Mouse (Mus musculus) liver, embryonic 18 days (tissue): ENCODE results near the gene Dlgap3. TPM values are rescaled to one million over a fixed set of nuclear protein-coding genes. Genes with fewer than 3 reads are reported as not detected.

Source experiments
- polyA plus RNA-seq: library from polyadenylated mRNA; depleted of rRNA; stranded (reverse); fragments of >200 nt; gene quantifications from 2 replicates; pipeline ENCODE4 v1.2.3, GENCODE M21; 2012; rRNA removed

Dlgap3 gene
- polyA plus RNA-seq, result 0.12 and 0.20 TPM in 2 replicates

GRCm38 (mm10) chr4:127168914-127169345 is at the start of gene Dlgap3:
Dlgap3 (plus strand) TSS chr4:127169204.

DNA sequence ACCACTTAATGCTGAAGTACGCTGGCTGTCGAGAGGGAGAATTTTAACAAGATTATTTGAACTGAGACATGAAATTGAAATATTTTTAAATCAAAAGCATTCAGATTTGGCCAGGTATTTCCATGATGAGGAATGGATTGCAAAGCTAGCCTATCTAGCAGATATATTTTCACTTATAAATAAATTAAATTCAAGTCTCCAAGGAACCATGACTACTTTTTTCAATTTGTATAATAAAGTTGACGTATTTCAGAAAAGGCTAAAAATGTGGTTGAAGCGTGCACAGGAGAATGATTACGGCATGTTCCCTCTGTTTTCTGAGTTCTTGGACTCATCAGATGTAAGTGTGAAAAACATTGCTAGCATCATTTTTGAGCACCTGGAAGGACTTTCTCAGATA is 45.6 kb upstream of the Dlgap3 start, which contains the start of gene Tmem35b:
TSS of gene Tmem35b (plus strand) at position 301 of the 400 bp plus-strand sequence.

DNA sequence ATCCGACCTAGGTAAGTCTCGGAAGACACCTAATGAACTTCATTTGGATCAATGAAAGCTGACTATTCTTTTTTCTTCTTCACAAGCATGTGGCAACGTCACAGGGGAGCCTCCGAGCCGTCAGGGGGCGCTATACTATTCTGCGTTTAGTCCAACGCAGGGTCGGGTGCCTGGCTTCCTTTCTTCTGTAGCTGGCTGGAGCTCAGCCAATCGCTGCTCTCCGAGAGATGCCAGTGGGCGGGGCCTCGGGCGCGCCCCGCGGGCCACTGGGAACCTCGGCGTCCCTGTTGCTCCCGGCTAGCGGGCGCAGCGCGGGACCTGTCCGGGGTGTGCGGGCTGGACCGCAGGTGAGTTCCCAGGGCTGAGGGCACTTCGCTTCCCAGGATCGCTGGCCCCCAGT is 74.5 kb downstream of the Dlgap3 start, which contains the start of gene Smim12:
TSS of gene Smim12 (plus strand) at position 233 of the 400 bp plus-strand sequence.

Other genes with a start within 250 kb of the Dlgap3 start
- 2.9 and 3.1 TPM in 2 replicates for gene Zmym4, start 201.1 kb upstream of the Dlgap3 start, polyA plus RNA-seq
- 47.6 and 61.2 TPM in 2 replicates for gene Sfpq, start 147.9 kb upstream of the Dlgap3 start, polyA plus RNA-seq
- gene Zmym1, start 108.1 kb upstream of the Dlgap3 start, polyA plus RNA-seq, result 2.2 and 2.6 TPM in 2 replicates
- 5.7 and 6.3 TPM in 2 replicates for gene Zmym6, start 91.8 kb upstream of the Dlgap3 start, polyA plus RNA-seq
- 5.3 and 5.5 TPM in 2 replicates for gene Tmem35b, start 45.5 kb upstream of the Dlgap3 start, polyA plus RNA-seq
- 16.9 and 17.0 TPM in 2 replicates for gene Smim12, start 74.6 kb downstream of the Dlgap3 start, polyA plus RNA-seq
- 3.7 TPM in 2 replicates for gene Gja4, start 144.8 kb downstream of the Dlgap3 start, polyA plus RNA-seq
- 0.29 and 0.50 TPM in 2 replicates for gene Gjb3, start 161.6 kb downstream of the Dlgap3 start, polyA plus RNA-seq
- 0.03 TPM in 1 of 2 replicates, not detected in the other for gene Gjb4, start 184.9 kb downstream of the Dlgap3 start, polyA plus RNA-seq
- 0.08 and 0.11 TPM in 2 replicates for gene Gjb5, start 189.0 kb downstream of the Dlgap3 start, polyA plus RNA-seq